Mouse (Mus musculus) kidney, postnatal 4 days (tissue): ENCODE results near the gene Cks2.

Experiments
- DNase-seq, 2 experiments: peaks; one replicate each; pipeline ENCODE4 v3.0.0; 2021; ENCODE audit warnings: mixed read lengths in 2 of 2

Cks2 gene

GRCm38 (mm10) chr13:51681634-51682033, 36.6 kb downstream of the Cks2 start:
- no peak for DNase-seq

- no peak for DNase-seq
These were observed 40.4 kb downstream of the Cks2 start for GRCm38 (mm10) chr13:51685290-51685966.

- no peak for DNase-seq
These were observed 41.9 kb downstream of the Cks2 start for GRCm38 (mm10) chr13:51686966-51687365.

GRCm38 (mm10) chr13:51688688-51689087, 43.7 kb downstream of the Cks2 start:
- no peak for DNase-seq

- no peak for DNase-seq
These were observed 51.4 kb downstream of the Cks2 start for GRCm38 (mm10) chr13:51696481-51696880.

GRCm38 (mm10) chr13:51697455-51697854, 52.4 kb downstream of the Cks2 start:
- no peak for DNase-seq

GRCm38 (mm10) chr13:51697897-51698296, 52.9 kb downstream of the Cks2 start:
- no peak for DNase-seq

- DNase-seq, result no peak
These were observed 53.3 kb downstream of the Cks2 start for GRCm38 (mm10) chr13:51698318-51698717.
